Mouse (Mus musculus) ovary, adult 10 weeks (tissue): ENCODE data around the gene Htt. TPM values are rescaled to one million over a fixed set of nuclear protein-coding genes. Genes with fewer than 3 reads are reported as not detected.

Source experiments
- polyA plus RNA-seq: library from polyadenylated mRNA; stranded (reverse); fragments of 350-450 nt; fragmentation: Illumina TruSeq; extraction: RNeasy Lipid Tissue Mini Kit (QIAGEN cat#74804); gene quantifications from one replicate; pipeline ENCODE4 v1.2.3, GENCODE M21; 2014

Htt gene
- polyA plus RNA-seq = 8.2 TPM

GRCm38 (mm10) chr5:34761509-34761908 lies at the start of gene Htt:
Htt (plus strand) TSS chr5:34761740.

GRCm38 (mm10) chr5:34907910-34908725 lies 146.6 kb downstream of the Htt start, which contains the start of gene Msantd1:
Msantd1 (plus strand) TSS chr5:34908012.

GRCm38 (mm10) chr5:34948861-34949760 lies 187.6 kb downstream of the Htt start, which contains the start of gene Rgs12:
Rgs12 (plus strand) TSS chr5:34949445.

Other genes starting within 250 kb of the Htt start
- 6.5 TPM for gene Tnip2, start 247.7 kb upstream of the Htt start, polyA plus RNA-seq
- 1.4 TPM for gene Sh3bp2, start 235.9 kb upstream of the Htt start, polyA plus RNA-seq
- 138 TPM for gene Add1, start 188.1 kb upstream of the Htt start, polyA plus RNA-seq
- gene Mfsd10, start 124.5 kb upstream of the Htt start, polyA plus RNA-seq = 1.4 TPM
- gene Nop14, start 101.6 kb upstream of the Htt start, polyA plus RNA-seq = 47.3 TPM
- gene Grk4, start 101.4 kb upstream of the Htt start, polyA plus RNA-seq = 13.8 TPM
- gene Msantd1, start 146.3 kb downstream of the Htt start, polyA plus RNA-seq = not detected
- gene Rgs12, start 187.7 kb downstream of the Htt start, polyA plus RNA-seq = 38.9 TPM